Mouse (Mus musculus) hindbrain, embryonic 12.5 days (tissue): ENCODE results near the gene Lgals8. TPM values are rescaled to one million over a fixed set of nuclear protein-coding genes. Genes with fewer than 3 reads are reported as not detected.
A peak's percentile ranks its signal among the peaks of the same experiment; 100 is the strongest.

Experiments used
- ATAC-seq: fragments of 200-750 bp; cut with Nextera tagmentation; 2 replicates; pipeline ENCODE4 v1.8.0; 2017; ENCODE audit warnings: moderate TSS enrichment; ENCODE audit not compliant: low FRiP score
- H3K27ac ChIP-seq: fragments of 300-500 bp; sonication (generic); 2 replicates; pipeline ENCODE4 v1.5.1; 2016; ENCODE audit warnings: mild to moderate bottlenecking
- H3K27me3 ChIP-seq: fragments of 300-500 bp; sonication (generic); 2 replicates; pipeline ENCODE4 v1.6.1; 2016; ENCODE audit warnings: mild to moderate bottlenecking
- H3K36me3 ChIP-seq: fragments of 300-500 bp; sonication (generic); 2 replicates; pipeline ENCODE4 v1.6.1; 2016; ENCODE audit warnings: mild to moderate bottlenecking
- H3K4me1 ChIP-seq: fragments of 300-500 bp; sonication (generic); 2 replicates; pipeline ENCODE4 v1.6.1; 2016
- H3K4me2 ChIP-seq: fragments of 300-500 bp; sonication (generic); replicated peaks from 2 replicates; pipeline ENCODE4 v1.6.1; 2016; ENCODE audit warnings: mild to moderate bottlenecking
- H3K4me3 ChIP-seq: fragments of 300-500 bp; sonication (generic); 2 replicates; pipeline ENCODE4 v1.5.1; 2016; ENCODE audit warnings: mild to moderate bottlenecking
- H3K9ac ChIP-seq: fragments of 300-500 bp; sonication (generic); 2 replicates; pipeline ENCODE4 v1.6.1; 2016; ENCODE audit warnings: mild to moderate bottlenecking, moderate library complexity
- H3K9me3 ChIP-seq: fragments of 300-500 bp; sonication (generic); replicated peaks from 2 replicates; pipeline ENCODE4 v1.6.1; 2016; ENCODE audit warnings: mild to moderate bottlenecking
- whole genome bisulfite sequencing: fragments of 180-500 bp; shearing (Covaris S2); methylation state at CpG from one replicate; pipeline ENCODE4 v1.1.7; 2016; 5-methylcytosine and 5-hydroxymethylcytosine counted together
- polyA plus RNA-seq: library from polyadenylated mRNA; unstranded; fragments of >200 nt; fragmentation: Nextera tagmentation; extraction: Ambion mirVana; gene quantifications from 2 replicates; pipeline ENCODE4 v1.2.1, GENCODE M21; 2016

The Lgals8 gene
- polyA plus RNA-seq, 1 experiment from 2014 or later, result 14.5 TPM

- H3K9me3 ChIP-seq, result no peaks in the 10 kb centered on the region
- H3K4me1 ChIP-seq, result peaks cover 8% of the 10 kb centered on the region
- H3K27me3 ChIP-seq, result peaks cover 11% of the 10 kb centered on the region; the same call in 1 of the 2 replicates
- H3K27ac ChIP-seq, result 0 out of 2 replicates have a peak within 1 kb of the TSS, but pooled peaks have one; percentile 17
- H3K36me3 ChIP-seq, result peaks cover 13% of the 10 kb centered on the region
- H3K4me2 ChIP-seq, result peak within 1 kb of the TSS; percentile 74
- H3K4me3 ChIP-seq, result peak within 1 kb of the TSS; percentile 66
- H3K9ac ChIP-seq, result peak within 1 kb of the TSS; percentile 57
- peak; percentile 96 for ATAC-seq
- WGBS, result under 1% methylated on average over 43 of the region's 43 CpGs
Measured at GRCm38 (mm10) chr13:12394609-12395505, 69.9 kb downstream of the Lgals8 start, which contains the start of gene Heatr1. TSS of gene Heatr1 (plus strand) at chr13:12395027.

Other genes with a start within 250 kb of the Lgals8 start
- gene Mtr, start 206.8 kb downstream of the Lgals8 start, polyA plus RNA-seq, result 11.7 and 12.9 TPM in 2 replicates
- gene Actn2, start 124.2 kb downstream of the Lgals8 start, polyA plus RNA-seq, result 6.2 and 26.2 TPM in 2 replicates
- 24.8 and 26.8 TPM in 2 replicates for gene Heatr1, start 69.9 kb downstream of the Lgals8 start, polyA plus RNA-seq
- 0.94 and 1.4 TPM in 2 replicates for gene Edaradd, start 55.5 kb upstream of the Lgals8 start, polyA plus RNA-seq
- 13.1 and 13.6 TPM in 2 replicates for gene Ero1lb, start 100.9 kb upstream of the Lgals8 start, polyA plus RNA-seq